Mouse (Mus musculus) adrenal gland, adult 2 months (tissue): Measurements from ENCODE around the gene Pllp. TPM values are rescaled to one million over a fixed set of nuclear protein-coding genes. Genes with fewer than 3 reads are reported as not detected.

Experiments
- DNase-seq: peaks from one replicate; pipeline ENCODE4 v3.0.0; 2021
- polyA plus RNA-seq: library from polyadenylated mRNA; depleted of rRNA; stranded (reverse); fragments of >200 nt; gene quantifications from 2 replicates; pipeline ENCODE4 v1.2.3, GENCODE M21; 2012
- total RNA-seq, 2 experiments: library from RNA; stranded (reverse); gene quantifications; 2 replicates each; pipeline ENCODE4 v1.2.3; 2021

Pllp gene
- total and polyA plus RNA-seq, 3 experiments: 0.49 to 1.5 (median 1.1) TPM

DNA sequence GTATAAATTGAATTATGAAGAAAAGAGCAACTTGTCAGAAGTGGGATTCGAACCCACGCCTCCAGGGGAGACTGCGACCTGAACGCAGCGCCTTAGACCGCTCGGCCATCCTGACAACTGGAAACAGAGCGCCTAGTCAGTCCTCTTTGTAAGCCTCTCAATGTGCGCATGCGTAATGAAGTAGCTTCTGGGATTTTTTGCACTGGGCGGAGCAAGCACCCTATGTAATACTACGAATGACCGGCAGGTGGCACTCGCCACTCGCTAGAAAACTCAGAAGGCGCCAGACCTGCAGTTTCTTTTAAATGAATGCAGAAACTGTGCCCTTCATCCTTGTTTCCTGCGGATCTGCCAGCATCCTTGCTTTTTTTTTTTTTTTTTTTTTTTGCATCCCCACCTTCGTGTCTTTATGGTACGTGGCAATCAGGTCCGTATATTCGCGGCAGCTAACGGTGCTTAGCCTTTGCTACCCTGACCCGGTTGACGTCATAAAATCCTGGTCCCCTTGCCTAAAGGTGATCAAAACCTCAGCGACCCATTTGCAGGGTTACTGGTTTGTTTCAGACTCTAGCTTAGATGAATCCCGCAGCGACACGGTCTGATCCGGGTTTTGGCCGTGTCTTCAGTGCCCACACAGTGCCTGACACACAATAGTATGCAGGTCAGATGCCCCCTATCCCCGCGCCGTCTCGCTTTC, 8.0 kb upstream of the Pllp start:
- peak; percentile 95 for DNase-seq

DNA sequence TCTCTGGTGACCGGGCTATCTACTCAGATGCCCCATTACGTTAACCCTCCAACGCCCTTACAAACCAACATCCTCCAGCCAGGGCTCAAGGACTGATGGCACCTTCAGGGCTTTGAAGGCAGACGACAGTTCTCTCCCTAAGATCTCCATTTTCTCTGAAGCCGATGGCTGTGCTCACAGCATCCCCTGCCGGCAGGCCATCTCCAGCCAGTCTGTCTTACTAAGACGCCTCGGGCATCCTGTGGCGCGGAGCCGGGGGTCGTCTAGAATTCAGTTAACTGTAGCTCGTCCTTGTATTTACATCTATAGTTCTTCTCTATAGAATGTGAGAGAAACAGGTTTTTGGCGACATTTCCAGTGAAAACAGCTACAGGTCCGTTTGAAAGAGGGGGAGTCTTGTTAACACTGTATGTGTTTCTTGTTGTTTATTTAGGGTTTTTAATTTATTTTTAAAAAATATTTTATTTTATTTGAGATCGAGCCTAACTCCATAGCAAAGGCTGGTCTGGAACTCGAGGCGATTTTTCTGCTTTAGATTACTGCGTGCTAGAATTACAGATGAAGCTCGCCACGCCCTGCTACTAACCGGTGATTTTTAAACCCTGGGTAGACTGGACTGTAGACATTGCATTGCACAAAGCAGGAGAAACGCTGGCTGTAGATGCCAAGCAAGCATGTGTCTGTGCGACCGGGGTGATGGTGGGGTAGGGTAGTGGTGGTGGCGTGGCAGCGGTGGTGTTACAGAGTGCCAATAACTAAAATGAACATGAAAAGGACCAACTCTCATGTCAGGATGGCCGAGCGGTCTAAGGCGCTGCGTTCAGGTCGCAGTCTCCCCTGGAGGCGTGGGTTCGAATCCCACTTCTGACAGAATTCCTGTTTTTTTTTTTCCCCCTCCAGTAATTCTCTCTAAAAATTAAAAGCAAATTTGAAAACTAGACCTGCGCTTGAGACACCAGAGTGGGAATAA, 7.1 kb upstream of the Pllp start:
- peak; percentile 89 for DNase-seq

DNA sequence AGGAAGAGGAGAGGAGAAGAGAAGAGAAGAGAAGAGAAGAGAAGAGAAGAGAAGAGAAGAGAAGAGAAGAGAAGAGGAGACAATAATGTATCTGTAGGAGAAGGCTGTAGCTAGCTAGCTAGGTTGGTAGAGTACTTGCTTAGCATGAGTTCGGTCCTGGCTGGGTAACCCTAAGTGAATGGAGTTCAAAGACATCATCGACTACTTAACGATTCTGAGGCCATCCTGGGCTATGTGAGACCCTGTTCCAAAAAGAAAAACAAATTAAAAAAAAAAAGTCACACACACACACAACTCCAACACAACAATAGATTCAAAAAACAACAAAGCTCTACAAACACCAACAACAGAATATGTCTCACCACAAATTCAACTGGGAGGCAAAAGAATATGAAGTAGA, 6.1 kb upstream of the Pllp start:
- no peak for DNase-seq

DNA sequence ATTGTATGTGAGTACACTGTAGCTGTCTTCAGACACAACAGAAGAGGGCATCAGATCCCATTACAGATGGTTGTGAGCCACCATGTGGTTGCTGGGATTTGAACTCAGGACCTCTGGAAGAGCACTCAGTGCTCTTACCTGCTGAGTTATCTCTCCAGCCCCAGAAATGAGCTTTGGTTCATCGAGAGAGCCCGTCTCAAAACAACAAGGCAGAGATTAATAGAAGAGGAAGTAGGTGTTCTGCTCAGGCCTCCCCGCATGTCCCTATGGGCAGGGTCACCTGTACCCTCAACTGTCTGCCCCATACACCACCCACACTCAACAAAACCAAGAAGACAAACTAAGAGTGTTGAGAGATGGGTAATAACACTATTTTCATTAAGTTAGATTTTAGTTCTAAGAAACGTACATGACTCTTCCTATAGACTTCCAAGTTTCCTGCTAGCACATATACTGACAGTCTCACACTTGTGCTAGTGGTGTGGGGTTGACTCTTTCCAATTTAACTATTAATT, 4.4 kb upstream of the Pllp start:
- DNase-seq: no peak

DNA sequence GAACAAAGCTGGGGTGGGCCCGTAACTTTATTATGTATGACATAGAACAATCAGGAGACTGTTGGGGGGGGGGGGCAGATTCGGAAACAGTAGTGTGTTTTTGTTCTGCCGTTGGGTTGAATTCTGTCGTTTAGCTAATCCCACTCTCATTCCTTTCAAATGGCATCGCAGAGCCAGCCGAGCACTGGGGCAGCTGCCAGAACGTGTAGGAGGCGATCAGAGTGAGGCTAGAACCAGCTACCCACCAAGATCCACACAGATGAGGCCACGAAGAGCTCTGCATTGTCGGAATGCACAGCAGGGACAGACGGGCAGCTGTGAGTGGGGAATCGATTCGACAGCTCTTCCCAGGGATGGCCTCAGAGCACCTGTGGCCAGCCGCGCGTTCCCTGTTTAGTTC, 3.3 kb upstream of the Pllp start:
- no peak for DNase-seq

DNA sequence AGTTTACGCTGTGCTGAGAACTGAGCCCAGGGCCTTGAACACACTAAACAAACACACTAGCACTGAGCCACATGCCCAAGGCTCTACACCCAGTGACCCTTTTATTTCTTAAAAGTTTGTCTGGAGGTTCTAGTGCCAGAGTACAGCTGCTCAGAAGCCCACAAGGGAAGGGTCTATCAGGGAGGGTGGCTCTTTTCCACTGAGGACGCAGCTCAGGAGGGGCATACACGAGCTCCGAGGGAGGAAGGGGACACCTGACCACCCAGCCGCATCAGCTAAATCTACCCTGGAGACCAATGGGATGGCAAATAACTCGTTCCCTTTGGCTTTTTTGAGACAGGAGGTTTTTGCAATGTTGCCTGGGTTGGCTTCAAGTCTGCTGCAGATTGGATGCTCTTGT, 1.9 kb upstream of the Pllp start:
- DNase-seq: no peak

DNA sequence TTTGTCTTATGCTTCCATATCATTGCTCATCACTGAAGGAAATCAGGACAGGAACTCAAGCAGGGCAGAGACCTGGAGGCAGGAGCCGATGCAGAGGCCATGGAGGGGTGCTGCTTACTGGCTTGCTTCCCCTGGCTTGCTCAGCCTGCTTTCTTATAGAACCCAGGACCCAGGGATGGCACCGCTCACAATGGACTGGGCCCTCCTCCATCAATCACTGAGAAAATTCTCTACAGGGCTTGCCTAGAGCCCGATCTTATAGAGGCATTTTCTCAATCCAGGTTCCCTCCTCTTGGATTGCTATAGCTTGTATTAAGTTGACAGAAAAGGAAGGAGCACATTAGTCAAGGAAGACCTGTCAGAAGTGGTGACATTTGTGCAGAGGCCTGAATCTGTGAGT, 488 bp upstream of the Pllp start:
- no peak for DNase-seq

DNA sequence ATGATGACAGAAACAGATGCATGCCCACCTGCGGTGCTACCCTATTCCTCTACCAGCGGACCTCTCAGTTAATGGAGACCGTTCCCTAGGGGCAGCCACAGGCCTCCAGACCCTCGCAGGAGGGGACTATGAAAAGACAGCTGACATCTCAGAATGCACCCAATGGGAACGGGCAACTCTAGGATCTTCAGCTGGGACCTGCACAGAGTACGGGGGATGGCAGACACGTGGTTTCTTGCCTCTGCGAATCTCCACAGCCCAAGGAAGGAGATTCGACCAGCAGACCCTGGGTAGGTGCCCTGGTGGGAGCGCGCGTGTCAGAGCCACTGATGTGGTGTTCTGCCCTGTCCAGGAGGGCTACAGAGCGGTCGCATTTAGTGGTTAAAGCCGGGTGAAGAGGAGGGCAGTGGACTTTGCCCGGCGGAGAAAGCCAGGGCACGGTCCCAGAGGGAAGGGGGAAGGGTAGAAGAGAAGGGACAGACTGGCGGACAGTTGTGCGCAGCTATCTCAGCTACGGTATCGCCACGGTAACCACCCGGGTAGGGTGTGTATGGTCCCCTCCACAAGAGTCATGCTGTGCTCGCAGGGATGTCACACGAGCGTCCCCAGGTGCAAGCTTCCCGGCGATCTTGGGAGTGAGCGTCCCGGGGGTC, 611 bp downstream of the Pllp start:
- no peak for DNase-seq

DNA sequence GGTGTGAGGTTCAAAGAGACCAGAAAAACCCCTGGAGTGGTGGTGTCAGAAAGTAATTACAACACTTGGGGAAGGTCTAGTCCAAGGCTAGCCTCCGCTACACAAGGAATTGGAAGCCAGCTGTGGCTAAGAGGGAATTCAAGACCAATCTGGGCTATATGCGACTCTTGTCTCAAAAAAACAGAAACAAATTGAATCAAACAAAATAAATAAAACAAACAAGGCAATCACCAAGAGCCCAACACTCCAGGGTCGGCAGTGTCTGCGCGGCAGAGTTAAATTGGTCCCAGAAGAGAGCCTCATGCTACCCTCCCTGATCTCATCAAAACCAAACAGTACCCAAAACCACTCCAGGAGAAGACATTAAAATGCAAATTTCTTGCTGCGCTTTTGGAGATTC, 1.4 kb downstream of the Pllp start:
- no peak for DNase-seq

DNA sequence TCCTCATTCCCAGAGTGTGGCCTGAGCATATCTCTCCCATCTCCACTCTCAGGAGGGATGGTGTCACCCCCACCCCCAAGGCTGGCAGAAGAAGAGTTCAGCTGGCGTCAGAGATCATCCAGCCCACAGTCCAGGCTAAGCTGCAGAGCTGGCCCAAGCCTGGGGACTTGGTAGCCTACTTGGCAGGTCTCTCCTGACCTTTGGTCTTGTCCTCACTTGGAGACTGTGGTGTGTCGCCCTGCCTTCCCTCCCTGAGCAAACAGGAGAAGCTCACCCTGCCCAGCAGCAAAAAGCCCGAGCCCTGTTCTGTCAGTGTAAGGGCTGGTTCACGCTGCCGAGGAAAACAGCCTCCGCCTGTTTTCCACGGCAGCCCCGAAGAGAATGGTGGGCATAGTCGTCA, 10.1 kb downstream of the Pllp start:
- peak; percentile 50 for DNase-seq

DNA sequence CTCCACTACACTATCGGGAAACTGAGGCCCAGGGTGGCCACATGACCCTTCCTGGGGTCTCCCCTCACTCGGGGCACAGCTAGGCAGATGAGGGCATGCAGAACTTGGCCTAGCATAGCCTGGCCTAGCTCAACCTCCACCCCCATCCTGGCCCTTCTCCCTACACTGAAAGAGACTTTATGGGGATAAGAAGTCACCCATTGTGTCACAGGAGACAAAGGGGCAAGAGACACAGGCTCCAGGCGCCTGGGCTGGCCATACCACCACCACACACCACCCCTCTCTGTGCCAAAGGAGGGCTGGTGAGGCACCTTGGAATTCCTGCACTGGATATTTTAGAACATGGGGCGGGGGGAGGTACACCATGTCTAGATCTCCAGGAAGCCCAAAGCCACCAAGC, 11.8 kb downstream of the Pllp start:
- DNase-seq: no peak

DNA sequence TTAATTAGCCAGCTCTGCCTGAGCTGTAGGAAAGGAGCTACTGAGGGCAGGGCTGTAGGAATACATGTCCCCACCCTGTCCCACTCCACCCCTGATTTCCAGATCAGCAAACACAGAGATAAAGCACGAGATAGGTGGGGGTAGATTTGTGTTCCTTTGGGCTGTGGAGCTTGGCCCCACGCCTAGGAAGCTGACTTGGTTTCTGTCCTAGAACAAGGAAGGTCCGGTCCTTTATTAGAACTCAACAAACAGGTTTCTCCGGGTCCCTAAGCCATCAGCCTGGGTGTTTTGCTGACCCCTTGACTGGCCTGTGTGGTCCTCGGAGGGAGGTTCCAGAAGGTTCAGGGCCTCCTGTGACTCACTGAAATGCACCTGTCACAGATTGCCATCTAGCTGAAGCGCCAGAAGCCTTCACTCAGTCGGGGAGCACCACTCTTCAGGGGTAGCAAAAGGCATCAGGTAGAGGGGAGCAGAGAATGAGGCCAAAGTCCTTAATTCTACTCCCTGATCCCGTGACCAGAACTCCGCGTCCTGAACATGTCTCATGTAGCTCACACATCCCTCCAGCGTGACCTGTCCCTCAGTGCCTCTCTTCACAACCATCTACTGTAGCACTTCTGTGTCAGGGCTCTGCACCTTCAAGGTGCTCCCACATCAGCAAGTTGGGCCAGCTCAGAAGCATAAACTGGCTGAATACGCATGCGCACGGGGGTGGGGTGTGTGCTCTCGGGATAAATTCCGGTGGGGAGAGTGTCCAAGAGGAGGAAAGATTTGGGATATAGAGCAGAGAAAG, 13.2 kb downstream of the Pllp start:
- no peak for DNase-seq

DNA sequence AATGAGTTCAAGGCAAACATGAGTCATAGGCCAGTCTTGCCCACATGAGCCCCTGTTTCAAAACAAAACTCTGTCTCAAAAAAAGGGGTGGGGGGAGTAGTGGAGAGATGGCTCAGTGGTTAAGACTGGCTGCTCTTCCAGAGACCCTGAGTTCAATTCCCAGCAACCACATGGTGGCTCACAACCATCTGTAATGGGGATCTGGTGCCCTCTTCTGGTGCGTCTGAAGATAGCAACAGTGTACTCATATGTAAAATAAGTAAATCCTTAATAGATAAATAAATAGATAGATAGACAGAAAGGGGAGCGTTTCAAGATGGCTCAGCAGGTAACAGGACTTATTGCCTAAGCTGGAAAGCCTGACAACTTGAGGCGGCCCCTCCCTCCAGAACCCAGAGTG, 15.7 kb downstream of the Pllp start:
- no peak for DNase-seq

DNA sequence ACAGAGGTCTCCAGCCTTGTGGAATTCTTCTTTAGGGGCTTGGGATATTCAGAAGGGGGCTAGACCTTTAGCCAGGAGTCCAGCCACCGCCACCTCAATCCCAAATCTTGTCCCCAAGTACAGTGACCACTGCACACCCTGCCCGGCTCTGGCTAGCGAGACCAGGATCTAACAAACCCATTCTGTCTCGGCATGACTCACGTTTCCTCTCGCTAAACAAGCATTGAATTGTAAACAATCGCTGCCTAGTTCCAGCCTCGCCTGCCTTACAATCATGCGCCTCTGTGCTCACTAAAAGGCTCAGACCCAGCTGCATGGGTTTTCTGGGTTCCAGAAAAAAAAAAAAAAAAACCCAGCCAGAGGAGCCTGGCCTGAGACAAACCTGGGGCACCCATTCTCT, 17.5 kb downstream of the Pllp start:
- DNase-seq: no peak

DNA sequence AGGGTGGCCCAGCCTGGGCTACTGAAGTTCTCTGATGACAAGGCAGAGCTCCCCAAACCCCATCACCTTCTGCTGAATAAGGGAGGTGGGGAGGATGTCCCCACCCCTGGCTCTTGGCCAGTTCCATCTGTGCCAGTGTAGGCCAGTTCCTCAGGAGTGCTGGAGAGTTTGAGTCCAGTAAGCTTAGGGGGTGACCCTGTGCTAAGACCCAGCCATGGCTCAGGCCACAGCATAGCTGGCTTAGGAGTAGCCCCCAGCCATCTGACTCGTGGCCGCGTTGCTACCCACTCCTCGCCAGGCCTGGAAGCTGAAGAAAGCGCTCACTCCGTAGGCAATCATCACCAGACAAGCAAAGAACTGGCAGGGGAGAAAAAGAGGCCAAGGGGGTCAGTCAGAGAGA, 20.2 kb downstream of the Pllp start:
- DNase-seq: no peak

DNA sequence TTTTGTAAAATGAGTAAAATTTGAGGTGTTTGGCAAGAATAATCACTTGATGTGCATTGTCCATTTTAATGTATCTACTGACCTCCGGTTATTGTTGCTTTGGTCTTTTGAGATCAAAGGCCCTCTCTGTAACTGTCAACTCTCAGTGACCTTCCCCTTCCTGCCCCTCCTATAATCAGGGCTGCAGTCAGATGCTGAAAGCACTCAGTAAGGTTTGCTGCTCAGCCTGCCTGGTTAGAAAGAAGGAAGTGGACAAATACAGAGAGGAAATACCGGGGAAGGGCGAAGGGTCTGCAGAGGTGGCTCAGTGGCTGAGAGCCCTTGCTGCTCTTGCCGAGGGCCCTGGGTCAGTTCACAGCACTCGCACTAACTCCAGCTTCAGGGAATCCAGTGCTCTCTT, 21.7 kb downstream of the Pllp start:
- DNase-seq: peak; percentile 47

DNA sequence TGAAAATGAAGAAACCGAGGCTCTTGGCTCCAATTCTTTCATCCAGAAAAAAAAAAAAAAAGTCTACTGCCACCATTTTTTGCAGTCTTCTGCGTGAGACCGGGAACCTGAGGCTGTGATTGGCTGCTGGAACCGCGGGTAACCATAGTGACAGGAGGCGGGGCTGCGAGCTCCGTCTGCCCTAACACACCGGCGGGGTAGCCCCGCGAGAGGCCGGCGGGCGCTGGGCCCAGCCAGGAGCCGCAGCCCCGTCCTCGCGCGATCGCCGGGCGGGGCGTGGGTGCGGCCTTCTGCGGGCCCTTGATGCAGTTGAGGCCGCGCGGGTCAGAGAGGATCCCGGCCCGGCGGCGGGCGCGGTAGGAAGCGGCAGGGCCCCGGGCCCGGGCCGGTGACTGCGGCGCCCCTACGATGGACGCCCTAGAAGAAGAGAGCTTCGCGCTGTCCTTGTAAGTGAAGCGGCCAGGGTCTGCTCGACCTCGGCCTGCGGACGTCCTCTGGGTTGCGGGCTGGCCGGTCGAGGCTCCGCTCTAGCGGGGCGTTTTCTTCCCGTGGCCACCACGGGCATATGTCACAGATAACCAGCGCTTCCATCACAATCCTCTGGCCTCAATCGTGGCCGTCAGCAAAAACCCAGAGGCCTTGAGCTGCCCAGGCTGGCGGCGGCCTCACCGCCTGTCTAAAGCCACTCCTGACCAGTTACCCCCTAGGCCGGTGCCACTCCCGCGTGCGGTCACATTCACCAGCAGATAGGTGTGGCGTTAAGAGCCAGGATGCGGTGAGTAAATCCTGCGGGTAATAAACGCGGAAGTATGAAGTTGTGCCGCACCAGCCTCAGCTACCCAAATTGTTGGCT, 29.4 kb downstream of the Pllp start, which contains the start of gene Arl2bp:
Gene Arl2bp (plus strand): TSS at position 145 of the 853 bp plus-strand sequence.
- peak; percentile 97 for DNase-seq

DNA sequence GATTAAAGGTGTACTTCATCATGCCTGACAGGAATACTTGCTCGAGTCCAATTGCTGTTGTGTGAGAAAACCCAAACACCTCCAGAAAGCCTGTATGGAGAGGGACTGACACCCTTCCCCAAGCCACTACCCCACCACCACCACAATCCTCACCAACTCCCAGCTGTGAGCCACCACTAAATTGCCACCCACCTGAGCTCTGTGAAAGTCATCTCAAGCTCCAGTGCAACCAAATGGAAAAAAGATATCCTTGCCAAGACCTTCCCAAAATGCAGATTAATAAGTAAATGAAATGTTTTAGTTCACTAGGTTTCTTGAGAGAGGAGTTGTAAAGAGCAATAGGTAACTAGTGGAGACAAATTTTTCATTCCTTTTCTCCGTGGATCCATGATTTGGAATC, 31.4 kb downstream of the Pllp start:
- DNase-seq: no peak

DNA sequence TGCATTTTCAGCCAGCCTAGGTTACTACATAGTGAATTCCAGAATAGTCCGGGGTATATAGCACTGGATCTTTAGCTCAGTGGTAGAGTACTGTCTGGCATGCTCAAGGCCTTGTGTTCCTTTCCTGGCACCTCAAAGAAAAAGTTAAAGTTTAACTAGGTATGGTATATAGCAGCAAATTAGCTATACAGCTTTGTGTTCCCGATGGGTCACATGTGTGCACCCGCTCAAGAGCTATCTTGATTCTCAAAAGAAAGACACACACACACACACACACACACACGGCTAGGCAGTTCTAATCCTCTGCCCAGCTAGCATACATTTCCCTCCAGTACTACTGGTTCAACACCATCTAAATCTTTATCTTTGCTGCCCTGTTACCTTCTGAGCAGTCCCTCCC, 35.7 kb downstream of the Pllp start:
- no peak for DNase-seq

DNA sequence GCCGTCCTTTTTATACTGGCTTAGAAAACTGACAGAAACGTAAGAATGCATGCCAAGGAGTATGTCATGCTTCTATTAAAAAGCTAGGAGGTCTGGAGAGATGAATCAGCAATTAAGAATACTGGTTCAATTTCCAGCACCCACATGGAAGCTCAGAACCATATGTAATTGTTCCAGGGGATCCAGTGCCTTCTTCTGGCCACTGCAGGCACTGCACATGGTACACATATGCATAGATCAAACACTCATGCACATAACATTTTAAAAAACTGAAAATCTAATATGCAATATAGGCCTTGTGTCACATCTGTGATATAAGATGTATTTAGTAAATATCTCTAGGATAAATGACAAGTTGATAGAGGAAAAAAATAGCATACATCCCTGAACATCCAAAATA, 38.0 kb downstream of the Pllp start:
- DNase-seq: no peak

DNA sequence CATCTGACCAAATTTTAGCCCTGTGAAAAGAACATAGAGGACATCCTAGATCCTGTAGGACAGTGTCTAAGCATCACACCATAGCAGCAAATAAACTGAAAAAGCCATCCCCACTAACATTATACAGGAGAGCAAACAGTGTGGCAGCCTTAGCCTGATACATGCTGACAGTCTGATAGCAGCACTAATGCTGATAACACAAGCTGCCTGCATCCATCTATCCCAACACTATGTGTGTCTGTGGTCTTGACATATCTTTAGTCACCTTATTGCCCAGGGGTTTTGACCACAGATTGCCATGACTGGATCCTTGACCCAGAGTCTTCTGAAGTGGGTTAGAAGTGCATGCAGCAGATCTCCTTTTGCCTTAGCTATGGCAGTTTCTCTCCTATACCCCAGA, 41.1 kb downstream of the Pllp start:
- DNase-seq: no peak
